In the genomic region with DNA sequence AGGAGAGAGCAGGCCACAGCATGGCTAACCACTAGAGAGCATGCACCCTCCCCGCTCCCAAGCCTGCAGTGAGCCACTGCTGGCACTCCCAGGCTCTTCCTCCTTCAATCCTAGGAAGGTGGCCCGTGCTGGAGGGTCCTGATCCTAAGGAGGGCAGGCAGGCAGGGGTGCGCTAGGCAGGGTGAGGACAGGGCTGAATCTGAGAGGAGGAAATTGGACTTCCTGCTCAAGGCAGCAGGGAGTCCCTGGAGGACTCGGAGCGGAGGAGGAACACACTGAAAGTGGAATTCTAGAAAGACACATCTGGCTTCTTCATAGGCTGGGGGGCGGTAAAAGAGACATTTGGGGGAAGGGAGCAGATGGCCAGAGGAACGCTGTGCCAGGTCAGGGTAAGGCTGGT, we compare ENCODE assay signal across 12 mouse cellular contexts. TPM values are rescaled to one million over a fixed set of nuclear protein-coding genes. Genes with fewer than 3 reads are reported as not detected.
DNase-seq lines count a peak whose midpoint lies in the region; ATAC-seq lines count a peak whose summit lies in the region.
"Had no signal": no experiment of that assay in that cellular context is flagged by ENCODE, and none has a peak within 500 bp of the region (broad histone marks: within the 10 kb centered on the region; RNA-seq: fewer than 3 reads in every experiment).

No protein-coding gene starts in this region.

- no peaks in the 10 kb centered on the region for H3K9me3 ChIP-seq in intestine, embryonic 16.5 days (ENCODE audit: control insufficient read depth, low read length)
- no peaks in the 10 kb centered on the region for H3K9me3 ChIP-seq in intestine, embryonic 15.5 days
- no peaks in the 10 kb centered on the region for H3K9me3 ChIP-seq in heart, embryonic 15.5 days (replicated peaks)
- H3K9me3 ChIP-seq: forebrain, embryonic 15.5 days had no signal

- H3K4me3 ChIP-seq in intestine, embryonic 16.5 days (ENCODE audit: low read length), result no peak overlapping the region
- H3K4me3 ChIP-seq in intestine, embryonic 15.5 days (replicated peaks), result no peak overlapping the region
- H3K4me3 ChIP-seq in brown adipose tissue, adult 24 weeks (ENCODE audit: insufficient read depth, low read depth, low read length), result no peak overlapping the region
- H3K4me3 ChIP-seq in heart, embryonic 15.5 days, result no peak overlapping the region
- H3K4me3 ChIP-seq: forebrain, embryonic 15.5 days had no signal

- DNase-seq in embryo, embryonic 10 days (ENCODE audit: low spot score), result peak; percentile 47
- DNase-seq in embryo, embryonic 10.5 days (ENCODE audit: low spot score), result no peak
- no peak for DNase-seq in urinary bladder, postnatal 4 days (ENCODE audit: low spot score in 2 of 2)
- DNase-seq in adrenal gland, postnatal 25 days, result no peak
- DNase-seq: adrenal gland, postnatal 10 days; cerebellum, adult 11-12 months; lung, adult 2 months had no signal

- H3K4me1 ChIP-seq in intestine, embryonic 16.5 days (ENCODE audit: control insufficient read depth, insufficient read depth, low read length), result peaks cover 40% of the 10 kb centered on the region
- peaks cover 29% of the 10 kb centered on the region for H3K4me1 ChIP-seq in intestine, embryonic 15.5 days (replicated peaks)
- peaks cover 40% of the 10 kb centered on the region for H3K4me1 ChIP-seq in brown adipose tissue, adult 24 weeks (ENCODE audit: control insufficient read depth, insufficient read depth, insufficient read length, low read length)
- peaks cover 58% of the 10 kb centered on the region for H3K4me1 ChIP-seq in heart, embryonic 15.5 days (replicated peaks)

- no peaks in the 10 kb centered on the region for H3K27me3 ChIP-seq in intestine, embryonic 16.5 days (replicated peaks; ENCODE audit: control insufficient read depth, insufficient read depth, low read length)
- H3K27me3 ChIP-seq in intestine, embryonic 15.5 days (replicated peaks), result no peaks in the 10 kb centered on the region
- no peaks in the 10 kb centered on the region for H3K27me3 ChIP-seq in heart, embryonic 15.5 days
- H3K27me3 ChIP-seq: forebrain, embryonic 15.5 days had no signal

- H3K4me2 ChIP-seq in intestine, embryonic 16.5 days (ENCODE audit: low read depth, low read length), result no peak overlapping the region
- no peak overlapping the region for H3K4me2 ChIP-seq in intestine, embryonic 15.5 days (replicated peaks)
- no peak overlapping the region for H3K4me2 ChIP-seq in heart, embryonic 15.5 days
- H3K4me2 ChIP-seq: forebrain, embryonic 15.5 days had no signal

- no peak for ATAC-seq in intestine, embryonic 16.5 days
- no peak for ATAC-seq in intestine, embryonic 15.5 days
- ATAC-seq in heart, embryonic 15.5 days (replicated peaks; ENCODE audit: insufficient number of reproducible peaks, insufficient read depth, low FRiP score, low read depth), result 0 out of 2 replicates have a peak, but pooled peaks have one; percentile 23
- ATAC-seq: forebrain, embryonic 15.5 days had no signal

- H3K36me3 ChIP-seq in intestine, embryonic 16.5 days (ENCODE audit: control insufficient read depth, insufficient read depth, low read length), result no peaks in the 10 kb centered on the region
- no peaks in the 10 kb centered on the region for H3K36me3 ChIP-seq in intestine, embryonic 15.5 days
- peaks cover 2% of the 10 kb centered on the region; the same call in 1 of the 2 replicates for H3K36me3 ChIP-seq in heart, embryonic 15.5 days
- H3K36me3 ChIP-seq: forebrain, embryonic 15.5 days had no signal

- H3K9ac ChIP-seq in intestine, embryonic 16.5 days (ENCODE audit: low read depth, low read length), result peak overlapping the region; percentile 22; the same call in 1 of the 2 replicates
- no peak overlapping the region for H3K9ac ChIP-seq in intestine, embryonic 15.5 days
- no peak overlapping the region for H3K9ac ChIP-seq in heart, embryonic 15.5 days
- H3K9ac ChIP-seq: forebrain, embryonic 15.5 days had no signal

- WGBS in intestine, embryonic 16.5 days, result 65% methylated on average over 7 of the region's 7 CpGs
- WGBS in intestine, embryonic 15.5 days, result 65% methylated on average over 7 of the region's 7 CpGs
- WGBS in heart, embryonic 15.5 days, result 61% methylated on average over 7 of the region's 7 CpGs

- H3K27ac ChIP-seq in intestine, embryonic 16.5 days (ENCODE audit: low read length), result peak overlapping the region; percentile 5; the same call in 1 of the 2 replicates
- H3K27ac ChIP-seq in intestine, embryonic 15.5 days, result no peak overlapping the region
- H3K27ac ChIP-seq in brown adipose tissue, adult 24 weeks (replicated peaks; ENCODE audit: low read depth, low read length), result 0 out of 2 replicates have a peak overlapping the region, but pooled peaks have one; percentile 7
- peak overlapping the region; percentile 58 for H3K27ac ChIP-seq in heart, embryonic 15.5 days
- H3K27ac ChIP-seq: forebrain, embryonic 15.5 days had no signal

RNA-seq across cellular contexts. Expression of a gene that starts 55.5 kb away (rescaled TPM):
- 3.0 and 3.6 TPM in 2 replicates for polyA plus RNA-seq in intestine, embryonic 16.5 days (2015; fragmentation: Nextera tagmentation; extraction: Ambion mirVana)
- polyA plus RNA-seq in intestine, embryonic 15.5 days (2015; fragmentation: Nextera tagmentation; extraction: Ambion mirVana), result 4.8 and 5.0 TPM in 2 replicates
- polyA plus RNA-seq in brown adipose tissue, adult 24 weeks (2012; ENCODE audit: insufficient read depth, insufficient read length, missing spikeins), result 86.1 and 119 TPM in 2 replicates
- 5.3 and 7.2 TPM in 2 replicates for polyA plus RNA-seq in heart, embryonic 15.5 days (2015; fragmentation: Nextera tagmentation; extraction: Ambion mirVana)
- 36.2 and 41.6 TPM in 2 replicates for total RNA-seq in adrenal gland, postnatal 25 days (2021)

Comparison
In these comparisons a context has a peak if more than half of its experiments do, and no peak if none do; other contexts are left out.
1. RNA of a gene that starts 55.5 kb away (polyA plus RNA-seq): 86.1 to 119 TPM in brown adipose tissue, adult 24 weeks; 5.3 to 7.2 TPM in heart, embryonic 15.5 days, 4.8 to 5.0 TPM in intestine, embryonic 15.5 days and 3.0 to 3.6 TPM in intestine, embryonic 16.5 days; every median in the first group is over 10 times any median in the second.